Mouse (Mus musculus) CH12.LX (cell line): ENCODE data around the gene Hist1h2af. TPM values are rescaled to one million over a fixed set of nuclear protein-coding genes. Genes with fewer than 3 reads are reported as not detected.
A peak's percentile ranks its signal among the peaks of the same experiment; 100 is the strongest.
"Not testable (repeated sequence)": the region's sequence is repeated elsewhere in the genome, so short reads cannot be mapped to it uniquely, and the experiment has no call there.

ENCODE experiments used
- DNase-seq: peaks from one replicate; pipeline ENCODE4 v3.0.0-alpha.2; 2013; ENCODE audit errors: extremely low read depth
- H3K27ac ChIP-seq: 2 replicates; pipeline ENCODE4 v1.5.1; 2012; ENCODE audit warnings: low read depth, mild to moderate bottlenecking, control low read depth, moderate library complexity; ENCODE audit not compliant: insufficient read depth
- H3K27me3 ChIP-seq: replicated peaks from 2 replicates; pipeline ENCODE3; 2012; ENCODE audit warnings: inconsistent platforms
- H3K36me3 ChIP-seq, 2 experiments: replicated peaks in 1 of 2; 2 replicates each; pipeline versions ENCODE3 to v1.6.1; 2012; ENCODE audit warnings: inconsistent platforms in 1 of 2, low read length in 1 of 2, mild to moderate bottlenecking in 1 of 2, mixed read lengths in 1 of 2, moderate library complexity in 1 of 2; ENCODE audit not compliant: control insufficient read depth in 1 of 2, insufficient read depth in 1 of 2
- H3K4me1 ChIP-seq, 2 experiments: 2 replicates each; pipeline ENCODE4 v1.6.1; 2012; ENCODE audit warnings: inconsistent platforms in 1 of 2, moderate library complexity in 1 of 2; ENCODE audit not compliant: insufficient read depth in 2 of 2, control insufficient read depth in 1 of 2
- H3K4me2 ChIP-seq: 2 replicates; pipeline ENCODE4 v1.6.1; 2012; ENCODE audit warnings: low read depth, mild to moderate bottlenecking, control low read depth; ENCODE audit not compliant: poor library complexity, insufficient read depth, severe bottlenecking
- H3K4me3 ChIP-seq, 3 experiments: fragments of 150-350 bp in 1 of 3; sonication (generic) in 1 of 3; replicated peaks in 1 of 3; 2 replicates each; pipeline versions ENCODE3 to v1.5.1; 2011 to 2012; ENCODE audit warnings: low read depth in 2 of 3, low read length in 2 of 3, mild to moderate bottlenecking in 2 of 3, moderate library complexity in 2 of 3, control low read depth in 1 of 3, improper control_type of control experiment in 1 of 3, inconsistent platforms in 1 of 3, mixed read lengths in 1 of 3; ENCODE audit not compliant: poor library complexity in 1 of 3
- H3K79me2 ChIP-seq: replicated peaks from 2 replicates; pipeline ENCODE4 v1.6.1; 2012; ENCODE audit warnings: mild to moderate bottlenecking, moderate library complexity; ENCODE audit not compliant: control insufficient read depth, poor library complexity, insufficient read depth, severe bottlenecking; ENCODE audit errors: extremely low read depth
- H3K9ac ChIP-seq: 2 replicates; pipeline ENCODE4 v1.6.1; 2012; ENCODE audit warnings: low read depth, mild to moderate bottlenecking, control low read depth, moderate library complexity; ENCODE audit not compliant: insufficient read depth
- H3K9me3 ChIP-seq: replicated peaks from 2 replicates; pipeline ENCODE3; 2012; ENCODE audit warnings: low read length, inconsistent platforms, mixed read lengths
- CHD1 ChIP-seq: IDR thresholded peaks from 2 replicates; pipeline ENCODE4 v1.6.1; 2012; ENCODE audit warnings: low read depth, low read length, improper control_type of control experiment, inconsistent platforms
- E2F4 ChIP-seq: IDR thresholded peaks from 2 replicates; pipeline ENCODE4 v1.6.1; 2011; ENCODE audit warnings: low read depth, low read length, improper control_type of control experiment; ENCODE audit not compliant: insufficient replicate concordance
- JUND ChIP-seq: conservative IDR thresholded peaks from 2 replicates; pipeline ENCODE4 v1.6.1; 2011; ENCODE audit warnings: low read depth, low read length, improper control_type of control experiment
- MAZ ChIP-seq: IDR thresholded peaks from 2 replicates; pipeline ENCODE4 v1.6.1; 2012; ENCODE audit warnings: low read depth, mild to moderate bottlenecking, inconsistent platforms, low read length, improper control_type of control experiment, moderate library complexity
- NRF1 ChIP-seq: IDR thresholded peaks from 2 replicates; pipeline ENCODE4 v1.6.1; 2014; ENCODE audit warnings: low read depth, mild to moderate bottlenecking, inconsistent platforms, low read length, improper control_type of control experiment, moderate library complexity
- POLR2A ChIP-seq: IDR thresholded peaks from 2 replicates; pipeline ENCODE4 v1.6.1; 2011; ENCODE audit warnings: low read depth, mild to moderate bottlenecking, improper control_type of control experiment, low read length
- POLR2AphosphoS2 ChIP-seq: IDR thresholded peaks from 2 replicates; pipeline ENCODE4 v1.6.1; 2011; ENCODE audit warnings: low read depth, low read length, improper control_type of control experiment
- TBP ChIP-seq: conservative IDR thresholded peaks from 2 replicates; pipeline ENCODE4 v1.6.1; 2011; ENCODE audit warnings: low read depth, low read length, improper control_type of control experiment
- USF1 ChIP-seq: IDR thresholded peaks from 2 replicates; pipeline ENCODE4 v1.6.1; 2014; ENCODE audit warnings: low read depth, mild to moderate bottlenecking, inconsistent platforms, low read length, improper control_type of control experiment
- ZNF384 ChIP-seq: IDR thresholded peaks from 2 replicates; pipeline ENCODE4 v1.6.1; 2012; ENCODE audit warnings: low read depth, low read length, improper control_type of control experiment, inconsistent platforms
- dilution Hi-C: fragments of 300-500 bp; cut with MboI; formaldehyde crosslinking; loops from 2 replicates; pipeline ENCODE4 v1.14.3; 2020; ENCODE audit warnings: low sequenced_read_pairs; ENCODE audit not compliant: extremely low pct_unique_long_range_greater_than_20kb, extremely low pct_ligation_motif_present
- in situ Hi-C: fragments of 300-500 bp; cut with MboI; formaldehyde crosslinking; loops from 3 replicates; pipeline ENCODE4 v1.14.3; 2019; ENCODE audit warnings: low sequenced_read_pairs, low pct_ligation_motif_present, low pct_unique_long_range_greater_than_20kb, mixed read lengths
- polyA plus RNA-seq: library from polyadenylated mRNA; unstranded; fragments of >175 nt; gene quantifications from 2 replicates; pipeline ENCODE4 v1.2.1, GENCODE M21; 2012; ENCODE audit warnings: low read depth; ENCODE audit not compliant: insufficient read length
- total RNA-seq, 2 experiments: library from RNA; depleted of rRNA; stranded (reverse); fragments of 300-350 nt in 1 of 2; fragments of >200 nt in 1 of 2; gene quantifications; 2 replicates each; pipeline ENCODE4 v1.2.3; 2012 to 2014

Gene Hist1h2af
- total and polyA plus RNA-seq, 3 experiments: 57.1 to 932 (median 68.6) TPM

DNA sequence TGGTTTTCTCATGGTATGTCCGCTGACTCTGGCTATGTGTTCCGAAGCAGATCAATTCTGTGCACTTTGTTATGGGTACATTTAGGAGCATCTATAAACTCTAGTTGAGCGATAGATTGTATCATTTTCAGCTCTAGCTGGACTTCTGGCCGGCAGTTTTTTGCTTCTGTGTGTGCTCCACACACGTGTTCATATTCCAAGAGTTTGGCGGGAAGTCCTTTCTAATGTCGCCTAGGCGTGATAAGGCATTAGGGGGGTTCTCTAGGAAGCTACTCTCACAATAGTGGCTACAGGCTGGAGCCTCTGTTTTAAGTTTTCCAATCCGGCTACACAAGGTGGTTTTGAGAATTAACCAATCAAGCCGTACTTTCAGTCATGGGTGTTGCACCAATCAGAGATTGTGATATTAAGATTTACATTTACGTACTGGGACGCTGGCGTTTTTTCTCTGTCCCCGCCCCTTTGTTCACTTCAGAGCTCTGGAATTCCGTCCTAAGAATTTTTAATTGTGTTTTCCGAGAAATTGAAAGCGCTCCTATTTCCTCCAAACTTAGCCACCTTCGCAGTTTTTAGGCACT, 22.2 kb downstream of the Hist1h2af start (continued):
- no peak for TF ChIP-seq USF1
- TF ChIP-seq, all 38 proteins: peak for 21

DNA sequence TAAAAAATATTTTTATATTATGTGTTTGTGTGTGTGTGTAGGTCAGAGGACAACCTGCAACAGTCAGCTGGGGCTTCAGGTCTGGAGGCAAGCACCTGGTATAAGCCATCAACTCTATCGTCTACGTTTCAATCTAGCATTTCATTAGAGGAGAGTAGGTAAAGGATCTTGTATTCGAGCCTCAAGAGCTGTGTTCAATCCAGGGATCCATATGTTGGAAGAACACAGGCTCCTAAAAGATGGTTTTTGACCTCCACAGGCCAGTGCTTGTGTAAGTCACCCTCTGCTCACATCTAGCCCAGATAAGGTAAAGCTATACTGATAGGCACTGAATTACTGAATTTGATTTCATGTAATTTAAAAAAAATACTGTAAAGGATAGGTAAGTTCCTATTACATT, 23.2 kb downstream of the Hist1h2af start:
- Histone ChIP-seq H3K4me3 (no peak overlapping the region), H3K9ac (peak overlapping the region; percentile 58; the same call in 1 of the 2 replicates), H3K4me2 (peak overlapping the region; percentile 74), H3K36me3 (no peaks in the 10 kb centered on the region), H3K27me3 (no peaks in the 10 kb centered on the region)
- no peak for DNase-seq
- in situ Hi-C loops: loop anchor here (25.0 kb wide), 1 partner anchor 1820 kb away; the partner anchor contains the start of gene Hist1h4j
- dilution Hi-C loops: no loop called here
- TF ChIP-seq JUND (no peak), POLR2AphosphoS2 (no peak), E2F4 (no peak), CHD1 (no peak), TBP (no peak), NRF1 (no peak), MAZ (no peak)
- TF ChIP-seq, all 38 proteins: peak for 0
- H3K9me3 ChIP-seq: no peaks in the 10 kb centered on the region
- H3K79me2 ChIP-seq: no peaks in the 10 kb centered on the region
- peak overlapping the region; percentile 70 for H3K27ac ChIP-seq
- H3K4me1 ChIP-seq: peaks cover 4 to 23% of the 10 kb centered on the region in 2 experiments; a peak in 3 of 4 replicates

DNA sequence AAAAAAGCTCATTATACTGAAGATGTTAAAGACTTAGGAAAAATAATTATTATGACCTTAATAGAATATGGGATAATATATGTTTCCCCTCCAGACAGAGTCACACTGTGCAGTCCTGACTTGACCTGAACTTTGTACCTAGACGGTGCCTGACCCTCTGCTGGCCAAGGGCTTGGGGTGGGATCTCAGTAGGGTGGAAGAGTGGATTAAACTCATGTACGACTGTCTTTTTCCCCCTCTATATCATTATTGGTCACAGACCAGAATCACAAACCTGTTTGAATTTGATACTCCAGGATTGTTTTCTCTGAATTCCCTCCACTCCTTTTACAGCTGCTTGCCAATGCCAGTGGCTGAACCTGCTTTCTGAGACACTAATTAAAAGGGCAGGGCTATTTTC, 27.0 kb downstream of the Hist1h2af start:
- TF ChIP-seq POLR2A: peak; percentile 40; the same call in 1 of the 2 replicates
- peak; percentile 37; the same call in 1 of the 2 replicates for TF ChIP-seq ZNF384
- H3K9ac ChIP-seq, DNase-seq, dilution Hi-C loops, H3K36me3 ChIP-seq, H3K4me3 ChIP-seq, H3K27ac ChIP-seq, H3K27me3 ChIP-seq, H3K79me2 ChIP-seq, H3K4me2 ChIP-seq, H3K9me3 ChIP-seq: not testable (repeated sequence)
- in situ Hi-C loops: loop anchor here (25.0 kb wide), 1 partner anchor 1823 kb away; the partner anchor contains the start of gene Hist1h4j
- H3K4me1 ChIP-seq: peaks cover 3 to 30% of the 10 kb centered on the region in 2 experiments; a peak in 2 of 4 replicates

DNA sequence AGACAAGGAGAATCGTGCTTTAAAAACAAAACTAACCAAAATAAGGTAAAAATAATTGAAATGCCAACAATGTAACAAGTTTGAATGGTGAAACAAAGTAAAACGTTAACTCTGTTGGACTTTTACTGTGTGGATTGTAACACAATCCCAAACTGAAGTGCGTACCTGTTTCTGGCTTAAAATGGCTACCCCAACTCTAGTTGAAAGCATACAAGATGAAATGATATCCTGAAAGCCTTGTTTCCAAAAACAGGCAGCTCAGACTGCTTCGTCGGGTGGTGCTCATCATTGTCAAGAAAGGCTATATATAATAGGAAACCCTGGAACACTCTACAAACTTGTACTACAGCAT, 27.8 kb downstream of the Hist1h2af start:
- H3K9me3 ChIP-seq, dilution Hi-C loops, H3K4me2 ChIP-seq, DNase-seq, H3K27me3 ChIP-seq, H3K36me3 ChIP-seq, H3K79me2 ChIP-seq: not testable (repeated sequence)
- Histone ChIP-seq H3K27ac (peak overlapping the region; percentile 71), H3K4me3 (peak overlapping the region in 2 of 3 experiments; percentile 34 to 36), H3K9ac (peak overlapping the region; percentile 60; the same call in 1 of the 2 replicates), H3K4me1 (peaks cover 3 to 30% of the 10 kb centered on the region in 2 experiments; a peak in 2 of 4 replicates)
- in situ Hi-C loops: loop anchor here (25.0 kb wide), 1 partner anchor 1824 kb away; the partner anchor contains the start of gene Hist1h4j
